Mouse (Mus musculus) urinary bladder, adult 18-20 months (tissue): ENCODE measurements around the gene Ly6g6f.
"Not testable (repeated sequence)": the region's sequence is repeated elsewhere in the genome, so short reads cannot be mapped to it uniquely, and the experiment has no call there.

Experiments used
- DNase-seq, 2 experiments: peaks; one replicate each; pipeline ENCODE4 v3.0.0; 2022; ENCODE audit warnings: low spot score in 2 of 2, mixed read lengths in 2 of 2

Ly6g6f gene

GRCm38 (mm10) chr17:35055691-35056495, 29.5 kb downstream of the Ly6g6f start:
- no peak for DNase-seq

GRCm38 (mm10) chr17:35052271-35052798, 33.1 kb downstream of the Ly6g6f start:
- DNase-seq: no peak

DNA sequence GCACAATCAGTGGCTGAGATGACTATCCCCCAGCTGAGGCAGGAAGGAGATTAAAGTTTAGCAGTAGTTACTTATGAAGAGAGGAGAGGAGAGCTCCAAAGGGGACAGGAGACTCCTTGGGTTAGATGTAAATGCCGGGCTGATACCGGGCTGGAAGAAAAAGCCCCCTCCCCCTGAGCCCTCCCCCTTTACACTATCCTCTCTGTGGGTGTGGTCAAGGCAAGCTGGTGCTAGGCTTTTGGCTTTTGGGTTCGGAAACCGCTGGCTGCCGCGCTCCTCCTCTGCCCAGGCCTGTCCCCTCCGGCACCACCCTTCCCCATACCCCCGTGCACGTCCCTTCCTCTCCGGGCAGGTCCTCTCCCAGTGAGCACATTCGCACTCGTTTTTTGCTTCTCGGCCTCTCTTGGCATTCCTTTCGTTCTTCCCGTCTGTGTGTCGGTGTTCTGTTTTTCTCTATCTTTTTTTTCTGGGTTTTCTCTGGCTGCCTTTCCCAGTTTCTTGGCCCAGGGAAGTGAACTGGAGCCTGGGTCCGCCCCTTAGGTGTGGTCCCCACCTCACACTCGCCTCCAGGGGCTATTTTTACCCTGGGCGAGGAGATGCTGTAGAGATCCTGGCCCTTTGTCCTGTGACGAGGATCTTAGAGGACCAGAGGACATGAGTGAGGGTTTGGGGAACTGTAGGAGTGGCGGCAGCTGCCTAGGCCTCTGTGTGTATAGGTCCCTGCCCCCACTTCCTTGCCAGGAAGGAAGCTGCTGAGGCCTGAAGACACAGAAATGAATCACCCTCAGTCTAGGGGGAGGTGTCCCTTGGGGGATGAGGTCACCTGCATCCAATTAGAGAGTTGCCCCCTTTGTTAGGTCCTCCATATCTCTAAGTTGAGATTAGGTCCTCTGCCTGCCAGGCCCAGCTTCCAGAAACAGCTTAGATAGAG, 34.0 kb downstream of the Ly6g6f start:
- DNase-seq: peak in 1 of 2 experiments; percentile 66

DNA sequence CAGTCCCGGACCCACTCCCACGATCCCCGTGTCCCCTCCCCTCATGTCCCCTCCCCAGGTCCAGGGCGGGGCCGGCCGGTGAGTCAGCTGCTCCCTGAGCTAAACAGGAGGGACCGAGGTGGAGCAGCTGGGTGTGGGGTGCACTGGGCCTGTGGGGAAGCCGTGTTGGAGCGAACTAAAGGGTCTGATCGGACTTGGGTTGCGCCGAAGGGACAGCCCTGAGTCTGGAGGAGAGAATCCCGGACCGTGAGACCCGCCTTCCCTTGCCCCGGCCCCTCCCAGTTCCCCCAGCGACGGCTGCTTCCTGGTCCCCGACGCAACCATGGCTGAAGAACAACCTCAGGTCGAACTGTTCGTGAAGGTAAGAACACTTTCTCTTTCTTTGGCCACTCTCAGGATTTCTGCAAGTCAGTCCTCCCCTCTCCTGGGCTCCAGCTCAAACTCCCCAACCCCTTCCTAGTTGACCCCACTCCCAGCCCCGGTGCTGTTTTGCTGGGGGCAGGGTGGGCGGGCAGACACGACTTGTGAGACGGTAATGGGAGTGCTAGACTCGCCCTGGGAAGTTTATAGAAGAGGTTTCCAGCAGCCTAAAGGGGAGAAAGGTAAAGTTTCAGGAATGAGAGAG, 35.2 kb downstream of the Ly6g6f start:
- peak; percentile 69 to 77 for DNase-seq

- DNase-seq: no peak
Measured at GRCm38 (mm10) chr17:35049561-35050016, 35.8 kb downstream of the Ly6g6f start, which contains the start of gene Clic1. Clic1 (plus strand) TSS chr17:35049966.

GRCm38 (mm10) chr17:35048932-35049440, 36.4 kb downstream of the Ly6g6f start:
- DNase-seq: no peak

GRCm38 (mm10) chr17:35048149-35048931, 37.1 kb downstream of the Ly6g6f start:
- no peak for DNase-seq

- DNase-seq: no peak
Measured at GRCm38 (mm10) chr17:35047688-35048087, 37.7 kb downstream of the Ly6g6f start.

GRCm38 (mm10) chr17:35046681-35047455, 38.5 kb downstream of the Ly6g6f start, which contains the start of gene Msh5:
Msh5 (minus strand) TSS chr17:35046745.
- peak; percentile 90 to 95 for DNase-seq

- DNase-seq: no peak
Measured at GRCm38 (mm10) chr17:35045807-35046680, 39.4 kb downstream of the Ly6g6f start.

DNA sequence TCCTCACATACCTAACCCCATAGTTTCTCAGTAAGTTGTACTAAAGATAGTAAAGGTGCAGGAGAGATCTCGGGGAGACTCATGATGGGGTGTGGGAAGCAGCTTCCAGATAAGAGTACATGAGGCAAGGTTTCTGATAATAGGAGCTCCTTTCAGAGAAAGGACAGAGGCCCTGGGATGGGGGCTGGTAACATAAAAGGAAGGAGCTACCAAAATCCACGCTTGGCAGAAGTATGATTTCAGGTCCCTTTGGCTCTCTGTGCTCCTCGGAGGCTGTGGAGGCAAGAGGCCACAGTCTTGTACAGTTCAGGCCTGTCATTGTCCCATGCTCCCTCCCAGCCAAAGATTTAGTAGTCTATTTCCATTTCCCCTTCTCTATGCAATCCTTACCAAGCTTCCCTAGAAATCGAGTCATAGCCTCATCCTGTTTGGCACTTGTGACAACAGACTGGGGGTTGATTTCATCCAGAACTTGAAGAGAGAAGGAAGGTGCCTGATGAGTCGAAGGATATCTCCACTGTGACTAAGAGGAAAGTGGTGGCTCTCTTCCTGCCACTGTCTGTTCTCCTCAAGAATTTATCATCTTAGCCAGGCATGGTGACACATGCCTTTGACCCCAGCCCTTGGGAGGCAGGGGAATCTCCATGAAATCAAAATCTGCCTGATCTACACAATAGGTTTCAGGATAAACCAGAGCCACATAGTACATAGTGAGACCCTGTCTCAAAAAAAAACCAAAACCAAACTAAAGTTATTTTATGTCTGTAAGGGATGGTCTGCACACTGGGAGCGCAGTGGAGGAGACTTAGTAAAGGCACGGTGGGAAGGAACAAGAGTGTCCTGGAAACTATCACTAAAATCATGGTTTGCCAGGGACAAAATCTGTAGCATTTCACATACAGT, 40.3 kb downstream of the Ly6g6f start:
- DNase-seq: no peak

DNA sequence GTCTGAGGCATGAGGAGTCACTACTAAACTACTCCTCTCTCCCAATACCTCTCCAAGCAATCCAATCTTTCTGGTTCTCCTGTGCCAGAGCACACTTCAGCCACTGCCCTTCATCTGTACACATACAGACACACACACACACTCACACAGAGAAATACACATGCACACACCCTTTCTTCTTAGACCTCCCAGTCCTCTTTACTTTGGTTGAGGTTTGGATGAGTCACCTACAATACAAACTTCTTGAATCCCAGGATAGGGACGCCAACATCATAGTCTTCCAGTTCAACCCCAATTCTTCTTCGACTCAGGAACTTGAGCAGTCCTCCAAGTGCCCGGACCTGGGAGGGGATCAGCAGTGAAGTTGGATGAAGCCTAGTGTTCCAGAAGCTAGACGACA, 41.6 kb downstream of the Ly6g6f start:
- no peak for DNase-seq

GRCm38 (mm10) chr17:35039121-35039873, 46.1 kb downstream of the Ly6g6f start:
- no peak for DNase-seq

DNA sequence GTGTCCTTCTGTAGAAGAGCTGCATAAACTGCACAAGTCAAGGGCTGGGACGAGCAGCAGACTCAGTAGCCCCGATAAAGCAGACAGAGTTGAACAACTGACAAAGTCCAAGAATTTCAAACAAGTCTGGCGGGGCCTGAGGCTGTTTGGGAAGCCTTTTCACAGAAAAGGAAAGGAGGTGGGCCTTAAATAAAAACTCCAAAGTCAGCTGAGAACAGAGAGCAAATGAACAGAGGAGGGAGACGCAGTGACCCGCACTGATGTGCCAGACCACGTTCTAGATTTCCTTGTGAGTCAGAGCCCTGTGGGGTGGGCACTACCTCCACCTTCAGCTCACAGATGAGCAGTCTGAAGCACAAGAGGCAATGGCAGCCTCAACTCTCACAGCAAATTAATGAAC, 50.5 kb downstream of the Ly6g6f start:
- no peak for DNase-seq

DNA sequence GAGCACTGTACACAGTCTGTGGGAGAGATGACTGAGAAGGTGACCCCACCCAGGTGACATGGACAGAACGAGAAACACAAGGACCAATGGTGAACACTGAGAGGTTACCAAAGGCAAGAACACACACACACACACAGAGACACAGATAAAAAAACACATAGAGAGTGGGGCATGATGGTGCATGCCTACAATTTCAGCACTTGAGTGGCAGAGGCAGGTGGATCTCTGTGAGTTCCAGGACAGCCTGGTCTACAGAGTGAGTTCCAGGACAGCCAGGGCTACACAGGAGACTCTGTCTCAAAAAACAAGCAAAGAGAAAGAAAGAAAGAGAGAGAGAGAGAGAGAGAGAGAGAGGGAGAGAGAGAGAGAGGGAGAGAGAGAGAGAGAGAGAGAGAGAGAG, 51.7 kb downstream of the Ly6g6f start:
- not testable (repeated sequence) for DNase-seq

DNA sequence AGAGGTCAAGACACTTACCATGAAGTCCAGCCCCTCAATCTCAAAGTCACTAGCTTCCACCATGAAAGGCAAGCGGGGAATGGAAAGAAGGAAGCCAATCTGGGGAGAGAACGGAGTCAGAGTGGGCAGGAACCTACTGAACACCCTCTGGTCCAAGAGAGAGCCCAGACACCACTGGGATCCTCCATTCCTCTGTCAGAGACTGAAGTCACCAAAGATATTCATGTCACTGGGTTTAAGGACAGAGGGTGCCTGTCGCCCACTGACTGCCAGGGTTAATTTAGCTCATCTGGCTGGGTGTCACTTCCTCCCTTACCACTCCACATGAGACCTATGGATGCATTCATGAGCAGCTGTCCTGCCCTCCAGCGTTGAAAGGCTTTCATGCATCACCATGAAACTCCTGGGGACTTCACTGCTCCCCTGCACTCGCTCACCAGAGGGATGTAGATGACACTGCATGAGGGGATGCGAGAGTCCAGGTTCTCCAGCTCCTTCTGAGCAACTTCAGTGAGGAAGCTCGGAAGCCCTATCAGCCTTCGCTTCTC, 53.0 kb downstream of the Ly6g6f start:
- no peak for DNase-seq

- no peak for DNase-seq
Measured at GRCm38 (mm10) chr17:35031880-35032279, 53.5 kb downstream of the Ly6g6f start.
